Mouse (Mus musculus): ENCODE measurements around the gene Gna12. TPM values are rescaled to one million over a fixed set of nuclear protein-coding genes. Genes with fewer than 3 reads are reported as not detected.

The Gna12 gene
- total and polyA plus RNA-seq, 3 experiments: 46.0 to 55.2 TPM; not detected in 1

DNA sequence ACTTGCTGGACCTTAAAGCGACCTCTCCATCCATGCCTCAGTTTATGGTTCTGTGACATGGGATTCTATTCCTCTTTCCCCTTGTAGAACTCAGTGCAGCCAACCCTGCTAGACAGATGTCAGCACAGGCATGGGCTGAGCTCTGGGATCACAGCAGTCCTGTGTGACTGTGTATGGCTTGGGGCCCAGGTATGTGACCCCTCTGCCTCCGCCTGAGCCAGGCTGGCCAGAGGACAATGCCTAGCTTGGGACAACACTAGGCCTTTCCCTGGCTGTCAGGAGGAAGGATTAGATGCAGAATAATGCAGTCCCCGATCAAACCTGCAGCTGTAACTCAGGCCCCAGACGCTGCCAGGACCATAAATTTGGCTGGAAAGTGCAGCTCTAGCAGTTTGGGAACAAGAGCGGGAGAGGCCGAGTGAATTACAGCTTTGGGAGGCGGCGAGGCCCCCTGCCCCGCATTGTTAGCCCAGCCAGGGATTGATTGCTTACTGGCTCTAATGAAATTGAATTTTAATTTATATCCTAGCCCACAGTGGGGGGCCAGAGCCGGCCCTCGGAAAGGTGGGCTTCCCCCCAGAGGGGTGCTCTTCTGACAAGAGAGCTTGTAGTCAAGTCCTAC, 25.8 kb upstream of the Gna12 start:
- Histone ChIP-seq H3K9ac (ENCODE audit: control insufficient read depth, low read depth, low read length, poor library complexity, severe bottlenecking) (no peak overlapping the region), H3K9me3 (replicated peaks; ENCODE audit: insufficient read depth, low read length) (no peaks in the 10 kb centered on the region), H3K79me2 (ENCODE audit: control insufficient read depth, insufficient read depth, low read length, poor library complexity) (no peaks in the 10 kb centered on the region), H3K4me1 (ENCODE audit: control insufficient read depth in 1 of 2, insufficient read depth in 2 of 2, low read length in 2 of 2) (no peaks in the 10 kb centered on the region), H3K4me3 (ENCODE audit: control insufficient read depth in 1 of 2, insufficient read depth in 1 of 2, low read depth in 2 of 2, low read length in 2 of 2) (no peak overlapping the region), H3K36me3 (ENCODE audit: control insufficient read depth in 1 of 2, insufficient read depth in 2 of 2, low read length in 2 of 2) (no peaks in the 10 kb centered on the region), H3K27me3 (ENCODE audit: control insufficient read depth in 1 of 2, insufficient read depth in 2 of 2, low read length in 2 of 2) (no peaks in the 10 kb centered on the region), H3K27ac (ENCODE audit: control insufficient read depth, low read depth, low read length) (no peak overlapping the region)
- no peak for DNase-seq (ENCODE audit: low read depth, low spot score)
- TF ChIP-seq POLR2A (IDR thresholded peaks at IDR 0.05; ENCODE audit: control insufficient read depth in 1 of 2, insufficient read depth in 1 of 2, low read depth in 1 of 2, low read length in 2 of 2, poor library complexity in 1 of 2) (no peak), SIN3A (IDR thresholded peaks at IDR 0.05; ENCODE audit: low read length) (no peak), CHD2 (IDR thresholded peaks at IDR 0.05; ENCODE audit: low read length) (no peak), CHD1 (IDR thresholded peaks at IDR 0.05; ENCODE audit: low read depth, low read length) (no peak), USF1 (IDR thresholded peaks at IDR 0.05; ENCODE audit: low read depth, low read length) (no peak), GABPA (IDR thresholded peaks at IDR 0.05; ENCODE audit: low read depth, low read length) (no peak), UBTF (IDR thresholded peaks at IDR 0.05; ENCODE audit: borderline replicate concordance, insufficient read depth, low read depth, low read length) (no peak), TBP (IDR thresholded peaks at IDR 0.05; ENCODE audit: low read depth, low read length) (no peak), KAT2A (conservative IDR thresholded peaks at IDR 0.05; ENCODE audit: low read depth, low read length) (no peak)

DNA sequence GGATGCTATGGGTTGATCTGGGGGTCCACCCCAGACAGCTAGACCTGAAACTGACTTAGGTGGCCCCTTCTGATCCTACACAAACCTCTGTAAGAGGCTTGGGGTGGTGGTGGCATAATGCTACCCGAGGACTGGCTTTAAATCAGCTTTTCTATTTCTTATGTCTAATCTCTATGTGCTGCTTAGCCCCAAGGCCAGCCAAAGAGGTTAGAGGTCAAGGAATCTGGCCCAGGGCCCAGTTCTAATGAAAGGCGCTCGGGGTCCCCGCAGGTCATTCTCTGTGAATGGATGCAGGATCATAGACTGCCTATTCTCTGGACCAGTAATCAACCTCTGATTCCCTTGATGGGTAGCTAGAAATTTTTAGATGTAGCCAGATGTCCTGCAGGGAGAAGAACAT, 24.5 kb upstream of the Gna12 start:
- no peaks in the 10 kb centered on the region for H3K9me3 ChIP-seq (replicated peaks; ENCODE audit: insufficient read depth, low read length)
- H3K27ac ChIP-seq (ENCODE audit: control insufficient read depth, low read depth, low read length): no peak overlapping the region
- H3K4me3 ChIP-seq (ENCODE audit: control insufficient read depth in 1 of 2, insufficient read depth in 1 of 2, low read depth in 2 of 2, low read length in 2 of 2): no peak overlapping the region
- TF ChIP-seq MAX (IDR thresholded peaks at IDR 0.05; ENCODE audit: low read length) (no peak), POLR2AphosphoS5 (IDR thresholded peaks at IDR 0.05; ENCODE audit: borderline replicate concordance, low read depth, low read length) (no peak), POLR2A (IDR thresholded peaks at IDR 0.05; ENCODE audit: control insufficient read depth in 1 of 2, insufficient read depth in 1 of 2, low read depth in 1 of 2, low read length in 2 of 2, poor library complexity in 1 of 2) (no peak), CHD1 (IDR thresholded peaks at IDR 0.05; ENCODE audit: low read depth, low read length) (no peak), ZKSCAN1 (IDR thresholded peaks at IDR 0.05; ENCODE audit: low read depth, low read length) (no peak), POLR2AphosphoS2 (IDR thresholded peaks at IDR 0.05; ENCODE audit: low read length) (no peak), SMC3 (IDR thresholded peaks at IDR 0.05; ENCODE audit: low read depth, low read length) (no peak), TCF12 (IDR thresholded peaks at IDR 0.05; ENCODE audit: low read depth, low read length) (no peak), E2F4 (IDR thresholded peaks at IDR 0.05; ENCODE audit: borderline replicate concordance, low read depth, low read length) (no peak), RAD21 (IDR thresholded peaks at IDR 0.05; ENCODE audit: low read depth, low read length) (no peak), HCFC1 (IDR thresholded peaks at IDR 0.05; ENCODE audit: low read depth, low read length) (no peak), MAFK (IDR thresholded peaks at IDR 0.05; ENCODE audit: borderline replicate concordance, low read depth, low read length) (no peak)
- no peaks in the 10 kb centered on the region for H3K27me3 ChIP-seq (ENCODE audit: control insufficient read depth in 1 of 2, insufficient read depth in 2 of 2, low read length in 2 of 2)
- no peaks in the 10 kb centered on the region for H3K36me3 ChIP-seq (ENCODE audit: control insufficient read depth in 1 of 2, insufficient read depth in 2 of 2, low read length in 2 of 2)
- H3K4me1 ChIP-seq (ENCODE audit: control insufficient read depth in 1 of 2, insufficient read depth in 2 of 2, low read length in 2 of 2): no peaks in the 10 kb centered on the region
- DNase-seq (ENCODE audit: low read depth, low spot score): no peak
- no peaks in the 10 kb centered on the region for H3K79me2 ChIP-seq (ENCODE audit: control insufficient read depth, insufficient read depth, low read length, poor library complexity)
- no peak overlapping the region for H3K9ac ChIP-seq (ENCODE audit: control insufficient read depth, low read depth, low read length, poor library complexity, severe bottlenecking)

Data from MEL (cell line).